Mouse (Mus musculus) MEL (cell line): Measurements from ENCODE around the gene Adprm.

Experiments
- CTCF ChIP-seq, 3 experiments: IDR thresholded peaks in 2 of 3; conservative IDR thresholded peaks in 1 of 3; 2 replicates each; pipeline ENCODE4 v1.5.1; 2011 to 2012; ENCODE audit warnings: low read length in 3 of 3, low read depth in 2 of 3, mild to moderate bottlenecking in 2 of 3, improper control_type of control experiment in 1 of 3, inconsistent platforms in 1 of 3, mixed read lengths in 1 of 3, moderate library complexity in 1 of 3; ENCODE audit not compliant: control insufficient read depth in 1 of 3, insufficient read depth in 1 of 3, poor library complexity in 1 of 3, severe bottlenecking in 1 of 3
- MAX ChIP-seq: IDR thresholded peaks from 2 replicates; pipeline ENCODE4 v1.6.1; 2011; ENCODE audit warnings: low read length, improper control_type of control experiment
- MEF2A ChIP-seq: IDR thresholded peaks from 2 replicates; pipeline ENCODE4 v1.6.1; 2014; ENCODE audit warnings: low read depth, mild to moderate bottlenecking, inconsistent platforms, low read length, improper control_type of control experiment; ENCODE audit not compliant: poor library complexity, insufficient replicate concordance, severe bottlenecking; ENCODE audit errors: extremely low read depth
- NRF1 ChIP-seq: IDR thresholded peaks from 2 replicates; pipeline ENCODE4 v1.6.1; 2014; ENCODE audit warnings: low read depth, mild to moderate bottlenecking, inconsistent platforms, low read length, improper control_type of control experiment, moderate library complexity; ENCODE audit not compliant: poor library complexity, insufficient read depth, severe bottlenecking
- USF1 ChIP-seq: IDR thresholded peaks from 2 replicates; pipeline ENCODE4 v1.6.1; 2014; ENCODE audit warnings: low read depth, mild to moderate bottlenecking, inconsistent platforms, low read length, improper control_type of control experiment, moderate library complexity

GRCm38 (mm10) chr11:67019711-67020475 is 32.5 kb downstream of the Adprm start:
- TF ChIP-seq NRF1 (no peak), MAX (no peak), MEF2A (no peak), USF1 (no peak), CTCF (IDR thresholded peaks at IDR 0.05 in 2 of 3, conservative IDR thresholded peaks at IDR 0.05 in 1 of 3; ENCODE audit: control insufficient read depth in 1 of 3, insufficient read depth in 1 of 3, low read depth in 2 of 3, low read length in 3 of 3, poor library complexity in 1 of 3, severe bottlenecking in 1 of 3) (no peak)
